Mouse (Mus musculus) ES-Bruce4 (cell line): ENCODE data around the gene Timm17b. TPM values are rescaled to one million over a fixed set of nuclear protein-coding genes. Genes with fewer than 3 reads are reported as not detected.

Experiments
- H3K27ac ChIP-seq: 2 replicates; pipeline ENCODE4 v1.5.1; 2012; ENCODE audit warnings: low read length, inconsistent platforms; ENCODE audit not compliant: insufficient read depth
- H3K27me3 ChIP-seq: 2 replicates; pipeline ENCODE4 v1.6.1; 2012; ENCODE audit warnings: mild to moderate bottlenecking, low read length, inconsistent platforms; ENCODE audit not compliant: control insufficient read depth, poor library complexity, insufficient read depth, severe bottlenecking
- H3K36me3 ChIP-seq: 2 replicates; pipeline ENCODE4 v1.6.1; 2012; ENCODE audit warnings: inconsistent platforms, mild to moderate bottlenecking, low read length, moderate library complexity; ENCODE audit not compliant: control insufficient read depth, poor library complexity, insufficient read depth, severe bottlenecking
- H3K4me1 ChIP-seq: one replicate; pipeline ENCODE4 v1.8.1; 2011; ENCODE audit warnings: low read length; ENCODE audit not compliant: control insufficient read depth, insufficient read depth
- H3K4me3 ChIP-seq: 2 replicates; pipeline ENCODE4 v1.5.1; 2011; ENCODE audit warnings: low read depth, mild to moderate bottlenecking, low read length
- H3K9ac ChIP-seq: 2 replicates; pipeline ENCODE4 v1.6.1; 2012; ENCODE audit warnings: low read depth, mild to moderate bottlenecking, inconsistent platforms; ENCODE audit not compliant: poor library complexity, severe bottlenecking
- H3K9me3 ChIP-seq: replicated peaks from 2 replicates; pipeline ENCODE4 v1.6.1; 2012; ENCODE audit warnings: mild to moderate bottlenecking, low read length, inconsistent platforms; ENCODE audit not compliant: control insufficient read depth, poor library complexity, insufficient read depth, severe bottlenecking
- CTCF ChIP-seq: IDR thresholded peaks from one replicate; pipeline ENCODE4 v1.8.1; 2011; ENCODE audit warnings: low read depth, low read length
- EP300 ChIP-seq: IDR thresholded peaks from 2 replicates; pipeline ENCODE4 v1.6.1; 2011; ENCODE audit warnings: low read depth, low read length; ENCODE audit not compliant: insufficient read depth
- POLR2A ChIP-seq: IDR thresholded peaks from one replicate; pipeline ENCODE4 v1.8.1; 2011; ENCODE audit warnings: low read length; ENCODE audit not compliant: insufficient read depth
- polyA plus RNA-seq: library from polyadenylated mRNA; stranded (reverse); fragments of >200 nt; gene quantifications from 2 replicates; pipeline ENCODE4 v1.2.4, GENCODE M21; 2011; ENCODE audit warnings: low read depth; ENCODE audit not compliant: missing spikeins, insufficient read depth, insufficient read length

Gene Timm17b
- polyA plus RNA-seq, 1 experiment = 41.6 TPM

DNA sequence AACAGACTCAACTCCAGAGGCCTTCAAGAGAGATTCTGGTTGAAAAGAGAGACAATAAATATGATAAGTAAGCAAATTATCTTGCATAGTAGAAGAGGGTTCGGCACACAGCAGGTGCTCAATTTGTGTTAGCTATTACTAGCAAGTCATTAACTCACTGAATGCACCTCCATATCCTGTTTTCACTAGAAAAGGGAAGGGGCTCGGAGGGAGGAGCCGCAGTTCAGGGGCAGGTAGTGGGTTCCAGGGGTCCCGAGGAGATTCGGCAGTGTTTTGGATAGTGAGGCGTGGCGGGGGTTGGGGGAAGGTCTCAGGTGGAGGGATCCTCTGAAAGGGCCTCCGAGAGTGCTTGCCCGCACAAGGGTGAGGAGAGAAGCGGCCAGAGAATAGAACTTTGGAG lies 28.0 kb downstream of the Timm17b start:
- H3K4me3 ChIP-seq = peak overlapping the region; percentile 74
- no peaks in the 10 kb centered on the region for H3K27me3 ChIP-seq

DNA sequence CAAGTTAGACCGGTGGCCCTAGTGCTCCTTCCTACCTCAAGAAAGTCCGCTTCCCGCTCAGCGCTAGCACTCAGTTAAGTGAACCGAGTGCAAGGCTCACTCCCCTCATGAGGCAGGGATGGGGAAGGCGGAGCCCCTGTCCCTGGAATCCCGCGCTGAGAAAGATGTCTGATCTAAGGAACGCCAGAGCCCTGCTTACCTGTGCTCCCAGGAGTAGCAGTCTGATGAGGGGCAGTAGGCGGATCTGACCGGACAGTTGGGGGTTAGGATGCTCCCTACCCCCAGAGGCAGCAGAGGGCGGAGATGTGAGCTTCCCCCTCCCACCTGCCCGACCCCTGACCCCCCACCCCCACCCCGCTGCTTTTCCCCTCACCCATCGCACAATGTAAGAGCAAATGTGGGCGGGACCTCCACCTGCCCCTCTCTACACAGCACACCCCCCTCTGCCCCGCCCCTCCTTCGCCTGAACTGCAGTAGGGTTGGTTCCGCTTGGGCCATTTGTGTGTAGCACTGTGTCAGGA lies 29.2 kb downstream of the Timm17b start, which contains the start of gene Eras:
TSS of gene Eras (minus strand) at position 338 of the 521 bp plus-strand sequence.
- Histone ChIP-seq H3K36me3 (peaks cover 23% of the 10 kb centered on the region), H3K4me3 (peak within 1 kb of the TSS; percentile 74), H3K9ac (peak within 1 kb of the TSS; percentile 32), H3K27ac (peak within 1 kb of the TSS; percentile 35), H3K9me3 (no peaks in the 10 kb centered on the region), H3K4me1 (peaks cover 6% of the 10 kb centered on the region), H3K27me3 (no peaks in the 10 kb centered on the region)
- TF ChIP-seq CTCF (no peak), POLR2A (no peak), EP300 (no peak)

More for the DNA sequence above, 28.0 kb downstream of the Timm17b start:
- Histone ChIP-seq H3K9ac (peak overlapping the region; percentile 32), H3K4me1 (peaks cover 6% of the 10 kb centered on the region), H3K36me3 (peaks cover 20% of the 10 kb centered on the region), H3K27ac (peak overlapping the region; percentile 35), H3K9me3 (no peaks in the 10 kb centered on the region)
- TF ChIP-seq POLR2A = no peak
- no peak for TF ChIP-seq EP300
- no peak for TF ChIP-seq CTCF

DNA sequence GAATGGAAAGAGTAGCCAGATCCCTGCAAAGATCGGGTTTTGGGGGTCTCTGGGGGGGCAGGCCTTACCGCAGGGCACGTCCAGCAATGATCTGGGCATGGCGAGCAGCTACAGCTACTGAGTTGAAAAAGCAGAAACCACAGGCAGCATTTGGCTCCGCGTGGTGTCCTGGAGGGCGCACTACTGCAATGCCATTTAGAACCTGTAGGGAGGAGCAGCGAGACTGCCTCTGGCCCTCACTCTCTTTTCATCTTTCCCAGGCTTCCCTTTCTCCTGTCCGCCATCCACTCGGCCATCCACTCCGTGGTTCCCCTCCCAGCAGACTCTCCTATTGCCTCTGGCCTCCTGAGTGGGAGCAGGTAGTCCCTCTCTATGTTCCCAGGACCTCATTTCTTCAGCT lies 37.7 kb downstream of the Timm17b start:
- Histone ChIP-seq H3K4me1 (no peaks in the 10 kb centered on the region), H3K36me3 (peaks cover 32% of the 10 kb centered on the region), H3K9me3 (no peaks in the 10 kb centered on the region), H3K27me3 (no peaks in the 10 kb centered on the region), H3K27ac (no peak overlapping the region), H3K4me3 (no peak overlapping the region), H3K9ac (no peak overlapping the region)
- TF ChIP-seq EP300 = no peak
- TF ChIP-seq POLR2A = no peak
- no peak for TF ChIP-seq CTCF

DNA sequence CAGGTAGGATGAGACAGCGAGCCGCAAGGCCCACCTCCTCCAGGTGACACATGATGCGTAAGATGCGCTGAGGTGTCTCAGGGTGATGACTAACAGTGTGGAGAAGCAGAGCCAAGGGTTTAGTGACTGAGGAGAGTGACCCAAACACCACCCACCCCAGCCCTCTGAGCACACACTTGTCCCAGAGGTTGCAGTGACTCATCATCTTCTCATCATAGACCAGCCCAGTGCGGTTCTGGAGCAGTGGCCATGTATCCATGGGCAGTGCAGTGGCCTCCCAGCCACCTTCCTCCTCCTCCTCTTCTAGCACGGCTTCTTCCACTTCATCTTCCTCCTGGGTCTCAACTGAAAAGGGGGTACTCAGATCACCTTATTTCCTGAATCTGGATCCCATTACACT lies 38.5 kb downstream of the Timm17b start:
- no peak overlapping the region for H3K9ac ChIP-seq
- H3K36me3 ChIP-seq = peaks cover 32% of the 10 kb centered on the region
- H3K27ac ChIP-seq = peak overlapping the region; percentile 32; the same call in 1 of the 2 replicates
- no peak overlapping the region for H3K4me3 ChIP-seq
- no peaks in the 10 kb centered on the region for H3K4me1 ChIP-seq
- no peak for TF ChIP-seq CTCF
- no peaks in the 10 kb centered on the region for H3K9me3 ChIP-seq
- H3K27me3 ChIP-seq = no peaks in the 10 kb centered on the region

DNA sequence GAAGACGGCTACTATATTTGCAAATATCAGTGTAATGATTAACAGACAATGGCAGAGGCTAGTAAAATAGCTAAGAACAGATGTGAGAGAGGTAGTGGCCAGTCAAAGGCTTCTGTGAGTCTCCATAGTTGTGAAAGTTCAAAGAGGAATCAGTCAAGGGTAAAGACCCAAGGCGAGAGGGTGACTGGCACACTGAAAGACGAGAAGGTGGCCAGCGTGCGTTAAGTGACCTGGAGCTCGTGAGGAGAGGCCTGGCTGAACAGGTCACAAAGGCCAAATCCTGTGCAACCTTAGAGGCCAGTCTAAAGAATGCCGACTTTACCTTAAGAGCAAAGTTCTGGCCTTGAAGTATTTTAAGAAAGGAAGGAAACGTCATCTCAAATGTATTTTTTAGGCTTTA lies 46.5 kb downstream of the Timm17b start:
- no peaks in the 10 kb centered on the region for H3K9me3 ChIP-seq
- TF ChIP-seq EP300 (no peak), CTCF (no peak), POLR2A (no peak)
- H3K9ac ChIP-seq = no peak overlapping the region
- H3K27ac ChIP-seq = no peak overlapping the region
- peaks cover 35% of the 10 kb centered on the region for H3K36me3 ChIP-seq
- no peak overlapping the region for H3K4me3 ChIP-seq
- H3K4me1 ChIP-seq = no peaks in the 10 kb centered on the region
- H3K27me3 ChIP-seq = no peaks in the 10 kb centered on the region

DNA sequence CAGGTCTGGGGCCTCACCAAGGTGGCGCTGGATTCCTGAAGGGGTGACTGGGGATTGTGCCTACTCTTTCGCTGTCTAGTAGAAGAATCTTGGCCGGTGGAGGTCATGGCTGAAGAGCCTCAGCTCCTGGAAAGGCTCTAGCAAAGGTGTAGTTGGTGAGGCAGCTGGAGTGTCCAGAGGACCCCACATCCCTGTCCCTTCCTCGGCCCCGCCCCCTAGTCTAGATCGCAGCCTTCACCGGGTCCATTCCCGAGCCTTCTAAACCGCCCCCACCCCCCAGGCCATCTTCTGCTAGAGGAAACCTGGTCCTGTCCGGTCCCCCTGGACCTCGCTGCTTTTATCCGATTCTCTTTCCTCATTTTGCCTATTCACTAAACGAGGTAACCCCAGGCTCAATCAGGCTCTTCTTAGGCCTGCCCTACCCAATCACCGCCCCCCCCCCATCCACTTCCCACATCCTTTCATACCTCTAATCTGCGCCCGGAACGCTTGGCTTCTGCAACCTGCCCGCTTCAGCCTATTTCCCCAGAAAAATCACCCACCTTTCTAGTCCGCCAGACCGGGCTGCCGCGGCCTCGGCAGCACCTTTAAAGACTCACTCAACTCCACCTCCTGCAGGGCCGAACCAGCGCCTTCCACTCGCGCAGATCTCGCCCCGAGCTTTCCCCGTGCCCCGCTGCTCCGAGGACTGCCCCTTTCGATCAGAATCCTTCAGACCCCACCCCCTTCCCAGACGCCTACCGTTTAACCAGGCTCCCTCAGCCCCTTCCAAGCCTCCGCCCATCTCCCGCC lies 48.1 kb downstream of the Timm17b start, which contains the start of gene Hdac6:
TSS of gene Hdac6 (minus strand) at position 782 of the 792 bp plus-strand sequence.
- Histone ChIP-seq H3K27me3 (no peaks in the 10 kb centered on the region), H3K9me3 (no peaks in the 10 kb centered on the region), H3K4me3 (peak within 1 kb of the TSS; percentile 90), H3K36me3 (peaks cover 26% of the 10 kb centered on the region), H3K9ac (peak within 1 kb of the TSS; percentile 78), H3K27ac (peak within 1 kb of the TSS; percentile 59), H3K4me1 (no peaks in the 10 kb centered on the region)
- TF ChIP-seq EP300 = no peak
- no peak for TF ChIP-seq POLR2A
- no peak for TF ChIP-seq CTCF
